Mouse (Mus musculus): Measurements from ENCODE around the gene Adgrl2.

The Adgrl2 gene

DNA sequence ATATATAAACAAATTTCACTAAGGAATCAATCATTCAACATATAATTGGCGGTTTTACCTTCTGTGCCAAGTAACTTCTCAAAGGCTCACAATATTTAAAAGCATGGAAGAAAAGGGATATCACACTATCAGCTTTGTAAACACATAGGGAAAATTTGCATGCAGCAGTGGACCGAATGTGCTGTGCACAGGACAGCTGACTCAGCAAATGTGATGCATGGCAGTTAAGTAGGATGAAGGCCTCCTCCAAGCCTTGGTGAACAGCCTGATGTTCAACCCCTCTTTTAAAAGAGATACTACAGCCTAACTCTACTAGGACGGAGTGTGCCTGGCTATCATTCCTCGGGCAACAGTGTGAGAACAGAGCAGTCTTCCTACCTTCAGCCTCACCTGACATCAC, 105.2 kb downstream of the Adgrl2 start:
- no peak for DNase-seq (ENCODE audit: low spot score)

DNA sequence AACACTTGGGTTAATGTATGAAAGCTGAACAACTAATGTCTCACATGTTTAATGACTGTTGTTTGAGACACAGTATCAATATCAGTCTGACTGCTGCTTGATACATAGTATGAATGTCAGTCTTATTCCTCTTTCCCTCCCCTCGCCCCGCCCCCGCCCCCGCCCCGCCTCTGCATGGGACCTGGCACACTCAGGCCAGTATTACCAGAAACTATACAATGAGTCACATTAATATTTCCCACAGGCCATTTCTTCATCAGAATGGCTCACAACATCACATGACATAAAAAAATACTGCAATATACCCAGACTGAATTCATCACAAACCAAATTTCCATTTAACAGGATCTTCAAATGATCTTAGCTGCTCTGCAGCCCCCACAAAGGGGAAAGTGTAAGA, 108.9 kb downstream of the Adgrl2 start:
- no peak for DNase-seq (ENCODE audit: low spot score)

DNA sequence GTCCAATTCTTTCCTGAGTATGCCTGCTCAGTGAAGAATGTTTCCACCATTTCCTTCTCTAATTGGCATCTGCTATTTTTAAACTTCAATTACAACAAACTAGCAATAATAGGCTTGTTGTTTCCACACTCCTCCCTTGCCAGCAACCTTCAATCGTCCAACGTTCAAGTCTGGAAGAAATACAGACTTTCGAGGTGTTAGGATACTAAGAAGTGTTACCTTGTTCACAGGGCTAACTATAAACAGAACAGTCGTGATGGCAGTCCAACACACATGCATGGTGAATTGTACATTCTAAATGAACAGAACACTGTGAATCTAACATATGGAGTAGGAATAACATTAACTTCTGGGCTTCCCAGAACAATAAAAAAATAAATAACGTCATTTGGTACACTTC, 117.8 kb downstream of the Adgrl2 start:
- no peak for DNase-seq (ENCODE audit: low spot score)

DNA sequence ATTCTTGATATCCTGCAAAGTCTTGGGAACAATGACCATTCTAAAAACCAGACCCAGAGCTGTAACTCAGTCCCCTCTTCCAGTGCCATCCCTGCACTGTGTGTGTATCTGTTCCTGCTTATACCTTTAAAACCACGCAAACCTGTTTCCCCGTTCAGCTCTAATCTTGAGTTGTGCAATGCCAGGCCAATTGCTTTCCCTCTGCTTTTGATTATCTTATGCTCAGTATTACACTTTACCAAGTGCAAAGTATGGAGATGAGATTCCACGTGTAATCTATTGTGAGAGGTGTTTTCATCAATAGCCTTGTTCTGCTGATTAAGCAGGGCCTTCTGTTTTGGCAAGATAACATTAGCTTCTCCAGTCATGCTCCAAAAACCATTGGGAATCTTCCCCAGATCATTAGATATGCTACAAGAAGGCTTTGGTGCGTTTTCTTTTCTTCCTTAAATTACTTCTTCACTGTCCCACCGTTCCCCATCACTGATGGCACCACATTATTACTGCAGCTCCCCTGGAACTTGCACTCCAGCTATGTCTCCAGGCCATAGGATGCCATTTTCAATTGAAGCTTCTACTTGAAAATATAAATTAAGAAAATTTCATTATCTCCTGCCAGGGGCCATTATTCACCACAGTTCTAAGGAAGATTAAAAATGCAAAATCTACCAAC, 118.4 kb downstream of the Adgrl2 start:
- no peak for DNase-seq (ENCODE audit: low spot score)

DNA sequence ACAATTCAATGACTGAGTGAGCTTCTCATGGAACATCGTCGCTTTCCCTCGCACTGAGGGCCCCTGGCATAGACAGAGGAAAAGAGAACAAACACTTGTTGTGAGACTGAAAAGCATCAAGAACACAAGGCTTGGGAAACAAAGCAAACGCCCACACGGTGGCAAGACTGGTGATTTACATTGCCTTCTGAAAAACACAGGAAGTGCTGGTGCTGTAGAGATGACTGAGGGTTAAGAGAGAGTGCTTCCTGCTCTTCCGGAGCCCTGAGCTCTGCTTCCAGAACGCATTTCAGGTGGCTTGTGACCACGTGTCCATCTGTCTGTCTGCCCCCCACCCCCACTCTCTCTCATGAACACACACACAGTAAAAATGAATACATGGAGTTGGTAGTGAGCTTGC, 122.7 kb downstream of the Adgrl2 start:
- no peak for DNase-seq (ENCODE audit: low spot score)

DNA sequence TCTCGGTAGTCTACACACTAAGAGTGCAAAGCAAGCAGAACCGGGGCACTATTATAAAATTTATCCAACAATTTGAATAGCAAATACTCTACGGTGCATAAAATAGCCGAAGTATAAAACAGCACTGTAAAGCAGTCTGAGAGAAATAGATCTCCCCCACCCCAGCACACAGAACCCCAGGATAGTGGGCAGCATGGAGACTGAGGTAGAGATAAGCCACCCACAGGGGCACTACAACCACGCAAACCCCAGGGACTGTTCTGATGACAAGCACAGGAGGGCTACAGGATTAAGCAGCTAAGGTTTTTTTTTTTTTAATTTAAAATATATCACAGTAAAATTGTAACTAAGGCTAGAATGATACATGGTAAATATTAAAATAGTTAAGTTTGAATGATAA, 123.7 kb downstream of the Adgrl2 start:
- no peak for DNase-seq (ENCODE audit: low spot score)

DNA sequence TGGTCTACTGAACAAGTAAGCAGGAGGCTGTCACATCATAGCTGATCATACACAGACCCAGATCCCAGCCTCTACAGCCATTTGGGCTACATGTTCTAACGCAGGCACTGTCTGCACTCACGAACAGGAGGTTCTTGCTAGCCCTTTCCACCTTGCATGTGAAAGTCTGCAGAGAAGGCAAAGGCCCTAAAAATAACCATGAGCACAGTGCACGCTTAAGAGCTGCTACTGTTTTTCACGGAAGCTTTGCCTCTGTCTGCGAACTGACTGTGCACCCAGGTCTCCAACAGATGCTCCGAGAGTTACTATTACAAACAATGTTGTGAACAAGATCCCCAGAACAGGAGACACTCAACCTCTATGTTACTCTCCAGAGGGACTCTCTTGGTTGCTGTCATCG, 124.3 kb downstream of the Adgrl2 start:
- DNase-seq (ENCODE audit: low spot score), result no peak

DNA sequence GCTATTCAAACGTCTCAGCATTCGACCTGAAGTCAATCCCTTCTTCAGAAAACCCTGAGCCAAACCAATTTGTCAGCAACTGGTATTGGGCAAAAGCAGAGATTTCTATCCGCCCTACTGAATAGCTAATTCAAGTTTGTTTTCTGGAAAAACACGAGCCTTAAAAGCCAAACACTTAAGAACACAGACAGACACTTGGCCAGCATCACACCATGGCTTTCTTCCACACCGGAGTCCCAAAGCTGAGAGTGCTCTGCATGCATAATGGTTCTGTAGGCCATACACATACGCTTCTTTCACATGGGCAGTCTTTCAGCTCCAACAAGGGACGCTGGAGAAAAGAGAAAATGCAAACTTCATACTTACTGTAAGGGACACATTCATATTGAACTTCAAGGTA, 125.1 kb downstream of the Adgrl2 start:
- DNase-seq (ENCODE audit: low spot score), result no peak

DNA sequence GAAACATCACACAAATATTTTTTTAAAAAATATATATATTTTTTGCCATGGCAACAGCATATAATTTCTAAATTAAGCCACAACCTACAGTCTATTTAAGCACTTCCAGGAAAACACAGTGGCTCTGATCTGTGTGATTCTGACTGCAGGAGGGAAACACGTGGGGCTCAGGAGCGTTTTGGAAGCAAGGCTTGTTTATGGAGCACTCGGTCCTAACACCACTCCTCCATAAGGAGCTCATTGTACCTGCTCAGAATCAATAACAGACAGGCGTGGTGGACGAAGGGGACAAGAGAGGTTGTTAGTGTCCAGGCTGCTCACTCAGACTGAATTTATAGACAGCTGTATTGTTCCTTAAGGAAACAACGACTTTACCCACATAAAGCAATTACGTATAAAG, 128.5 kb downstream of the Adgrl2 start:
- DNase-seq (ENCODE audit: low spot score), result no peak

DNA sequence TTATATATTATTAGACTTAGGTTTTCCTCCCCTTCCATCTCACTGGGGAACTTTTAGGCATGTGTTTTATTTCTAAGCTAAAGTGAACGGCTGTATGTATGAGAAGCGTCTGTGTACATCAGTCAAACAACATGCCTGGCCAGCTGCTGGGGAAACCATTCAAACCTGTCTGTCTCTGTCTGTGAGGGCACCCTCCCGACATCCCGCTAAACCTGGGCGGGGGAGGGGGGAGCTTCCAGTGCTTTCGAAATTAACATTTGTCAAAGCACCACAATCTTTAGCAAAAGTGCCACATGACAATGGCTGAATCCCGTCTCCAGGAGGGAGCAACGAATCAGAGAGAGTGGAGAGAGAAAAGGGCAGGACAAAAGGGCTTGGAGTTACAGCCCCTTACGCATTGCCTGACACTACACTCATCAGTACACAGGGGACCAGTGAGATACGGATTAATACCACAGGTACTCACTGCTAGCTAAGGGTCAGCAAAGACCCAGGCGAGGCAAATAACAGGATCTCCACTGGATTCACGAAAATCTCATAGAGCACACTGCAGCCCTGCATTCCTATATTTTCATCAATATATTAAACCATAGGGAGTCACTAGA, 135.9 kb downstream of the Adgrl2 start:
- no peak for DNase-seq (ENCODE audit: low spot score)

DNA sequence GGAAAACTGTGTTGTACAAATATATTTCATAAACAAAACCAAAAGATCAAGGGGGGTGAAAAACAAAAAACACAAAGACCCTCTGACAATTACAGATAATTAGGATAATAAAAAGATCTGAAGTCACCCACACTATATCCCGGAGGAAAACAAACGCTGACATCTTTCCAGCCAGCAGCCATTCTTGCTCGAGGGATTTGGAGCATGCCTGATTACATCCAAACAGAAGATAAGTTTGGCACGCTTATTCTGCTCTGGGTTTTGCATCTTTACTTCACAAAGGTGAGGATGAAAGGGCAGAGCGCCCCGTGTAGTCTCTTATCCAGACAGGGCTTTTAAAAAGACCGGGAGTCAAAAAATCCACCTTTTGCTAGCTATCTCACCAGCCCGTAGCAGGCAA, 137.0 kb downstream of the Adgrl2 start:
- no peak for DNase-seq (ENCODE audit: low spot score)

DNA sequence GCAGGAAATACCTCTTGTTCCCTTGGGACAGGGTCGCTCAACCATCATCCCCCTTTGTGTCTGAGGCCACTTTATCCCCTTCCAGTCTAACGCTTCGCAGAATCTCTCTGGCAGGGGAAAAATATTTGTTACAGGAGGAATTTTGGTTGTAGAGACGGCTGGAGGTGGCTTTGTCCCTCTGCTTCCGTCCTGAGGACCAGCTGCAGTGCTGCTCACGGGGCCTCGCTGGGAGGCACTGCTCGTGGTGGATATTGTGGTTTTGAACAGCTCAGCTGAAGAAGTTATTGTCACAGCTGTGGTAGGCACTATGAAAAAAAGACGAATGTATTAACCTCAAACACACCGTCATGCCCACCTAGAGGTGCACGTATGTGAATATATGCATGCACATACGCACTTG, 137.8 kb downstream of the Adgrl2 start:
- DNase-seq (ENCODE audit: low spot score), result peak; percentile 1

DNA sequence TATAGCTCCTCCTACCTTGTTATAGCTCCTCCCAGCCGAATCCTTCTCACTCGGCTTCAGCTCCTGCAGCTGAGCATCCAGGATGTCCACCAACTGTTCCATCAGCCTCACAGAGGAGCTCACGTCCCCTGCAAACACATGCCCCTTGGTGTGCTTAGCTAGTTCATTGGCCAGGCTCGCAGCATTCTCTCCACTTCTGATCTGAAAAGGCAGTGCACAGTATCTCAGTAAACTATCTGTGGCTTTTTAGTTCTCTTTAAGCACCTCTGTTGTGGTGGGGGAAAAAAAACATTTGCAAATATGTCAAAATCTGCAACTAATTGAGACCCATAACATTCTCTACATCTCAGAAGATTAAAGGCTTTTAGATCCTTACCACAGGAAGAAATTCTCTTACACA, 139.5 kb downstream of the Adgrl2 start:
- DNase-seq (ENCODE audit: low spot score), result peak; percentile 3

DNA sequence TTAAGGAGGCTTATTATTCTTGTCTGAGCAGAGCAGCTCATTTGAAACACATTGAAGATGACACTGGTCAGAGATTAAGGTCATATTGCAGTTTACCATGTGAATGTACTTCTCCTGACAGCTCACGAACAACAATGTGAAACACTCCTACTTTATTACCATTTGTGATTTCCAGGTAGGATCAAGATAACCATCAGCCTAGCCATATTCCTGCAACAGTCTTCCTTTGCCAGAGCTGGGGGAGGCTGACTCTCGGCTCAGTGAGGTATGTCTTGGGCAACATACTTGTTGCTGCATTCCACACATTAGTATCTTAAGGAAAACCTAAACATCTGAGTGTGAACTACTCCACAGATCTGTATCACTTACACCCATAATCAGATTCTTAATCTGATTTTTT, 142.0 kb downstream of the Adgrl2 start:
- no peak for DNase-seq (ENCODE audit: low spot score)

DNA sequence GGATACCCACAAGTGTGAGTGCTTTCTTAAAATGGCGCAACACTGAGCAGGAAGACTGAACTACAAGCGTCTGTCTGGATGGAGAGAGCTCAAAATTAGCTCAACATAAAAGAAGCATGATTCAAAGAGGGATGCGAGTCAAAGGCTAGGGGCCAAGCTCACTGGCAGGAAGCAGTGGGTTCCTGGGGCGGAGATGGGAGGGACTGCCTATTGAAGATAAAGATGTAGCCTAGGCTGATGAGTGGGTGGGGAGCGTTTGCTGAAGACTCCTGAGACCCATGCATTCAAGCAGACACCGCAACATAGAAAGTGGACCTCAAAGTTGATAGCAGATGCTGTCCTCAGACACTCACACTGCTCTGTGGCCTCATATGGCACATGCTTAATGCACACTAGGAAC, 146.2 kb downstream of the Adgrl2 start:
- no peak for DNase-seq (ENCODE audit: low spot score)

DNA sequence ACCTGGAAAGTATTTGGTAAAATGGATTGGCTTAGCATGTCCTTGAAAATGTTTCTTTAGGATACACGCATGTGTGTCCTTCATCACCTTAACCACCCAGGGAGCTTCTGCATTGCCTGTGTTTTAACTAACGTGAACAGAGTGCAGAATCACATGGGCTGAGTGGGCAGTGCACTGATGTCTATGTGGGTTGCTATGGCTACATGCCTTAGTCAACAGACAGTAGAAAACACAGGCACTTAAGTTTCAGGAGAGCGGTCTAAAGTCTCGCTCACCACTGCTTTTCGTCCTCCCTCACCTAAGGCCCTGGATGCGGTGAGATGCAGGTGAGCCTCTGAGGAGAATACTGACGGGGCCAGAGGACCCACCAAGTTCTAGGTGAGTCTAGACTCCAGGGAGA, 147.8 kb downstream of the Adgrl2 start:
- no peak for DNase-seq (ENCODE audit: low spot score)

DNA sequence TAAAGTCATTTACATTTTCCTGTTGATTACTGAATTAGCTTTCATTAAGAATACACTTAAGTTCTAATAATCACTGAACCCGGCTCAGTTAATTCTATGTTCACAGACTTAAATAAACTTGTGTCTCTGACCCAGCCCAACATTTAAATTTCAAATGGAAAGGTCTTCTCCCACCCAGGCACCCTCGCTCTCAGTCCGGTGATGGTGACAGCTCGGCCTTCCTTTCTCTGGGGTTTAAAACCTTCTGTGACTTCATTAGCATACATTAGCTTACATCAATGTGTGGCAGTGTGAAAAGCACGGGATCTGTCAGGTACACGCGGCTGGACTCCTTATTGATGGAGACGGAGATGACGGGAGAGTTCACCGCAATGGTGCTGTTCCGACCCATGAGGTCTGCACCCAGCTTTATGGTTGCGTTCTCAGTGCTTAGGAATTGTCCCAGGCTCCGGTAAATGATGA, 151.5 kb downstream of the Adgrl2 start:
- DNase-seq (ENCODE audit: low spot score), result no peak

DNA sequence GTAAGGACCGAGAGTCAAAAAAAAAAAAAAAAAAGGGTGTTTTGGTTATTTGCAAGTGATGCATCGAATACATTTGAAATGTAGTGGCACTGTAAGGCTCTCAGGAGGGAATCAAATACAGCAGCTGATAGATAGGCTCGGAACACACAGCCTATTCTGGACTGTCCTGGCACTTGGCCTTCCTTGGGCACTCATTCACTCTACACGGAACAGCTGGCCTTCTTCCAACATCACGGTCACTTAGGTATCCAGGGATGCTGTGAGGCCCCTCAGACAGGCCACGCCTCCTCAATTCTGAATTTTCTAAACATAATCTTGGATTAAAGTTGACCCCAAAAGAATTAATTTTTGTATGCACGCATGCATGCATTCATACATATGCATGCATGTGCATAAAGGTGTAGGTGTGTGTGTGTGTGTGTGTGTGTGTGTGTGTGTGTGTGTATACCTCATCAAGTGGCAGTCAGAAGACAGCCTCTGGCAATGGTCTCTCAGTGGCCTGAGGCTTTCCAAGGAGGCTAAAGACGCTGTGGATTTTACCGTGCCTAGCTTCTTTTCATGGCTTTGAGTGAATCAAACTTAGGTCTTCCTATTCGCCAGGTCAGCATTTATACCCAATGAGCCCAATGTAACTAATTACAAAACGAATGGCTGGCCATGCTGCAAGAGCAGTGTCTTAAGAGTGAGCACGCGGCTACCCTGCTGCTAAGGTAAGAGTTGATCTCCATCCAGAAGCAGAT, 152.1 kb downstream of the Adgrl2 start:
- no peak for DNase-seq (ENCODE audit: low spot score)

DNA sequence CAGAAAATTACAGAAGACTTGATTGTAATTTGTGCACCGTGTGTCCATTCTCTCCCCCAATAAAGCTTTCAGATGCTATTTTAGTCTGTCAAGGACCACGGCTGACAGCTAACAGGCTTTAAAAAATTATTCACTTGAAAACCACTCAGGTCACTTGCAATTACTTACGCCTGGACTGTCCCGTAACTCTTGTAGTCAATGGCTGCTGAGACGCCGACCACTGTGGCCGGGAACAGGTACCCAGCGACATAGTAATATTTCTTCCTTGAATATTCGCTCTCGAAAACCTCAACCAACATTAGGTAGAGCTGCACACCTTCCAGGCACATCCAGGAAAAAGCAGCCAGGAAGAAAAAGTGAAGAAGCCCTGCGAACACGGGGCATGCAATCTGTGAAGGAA, 155.2 kb downstream of the Adgrl2 start:
- DNase-seq (ENCODE audit: low spot score), result no peak

DNA sequence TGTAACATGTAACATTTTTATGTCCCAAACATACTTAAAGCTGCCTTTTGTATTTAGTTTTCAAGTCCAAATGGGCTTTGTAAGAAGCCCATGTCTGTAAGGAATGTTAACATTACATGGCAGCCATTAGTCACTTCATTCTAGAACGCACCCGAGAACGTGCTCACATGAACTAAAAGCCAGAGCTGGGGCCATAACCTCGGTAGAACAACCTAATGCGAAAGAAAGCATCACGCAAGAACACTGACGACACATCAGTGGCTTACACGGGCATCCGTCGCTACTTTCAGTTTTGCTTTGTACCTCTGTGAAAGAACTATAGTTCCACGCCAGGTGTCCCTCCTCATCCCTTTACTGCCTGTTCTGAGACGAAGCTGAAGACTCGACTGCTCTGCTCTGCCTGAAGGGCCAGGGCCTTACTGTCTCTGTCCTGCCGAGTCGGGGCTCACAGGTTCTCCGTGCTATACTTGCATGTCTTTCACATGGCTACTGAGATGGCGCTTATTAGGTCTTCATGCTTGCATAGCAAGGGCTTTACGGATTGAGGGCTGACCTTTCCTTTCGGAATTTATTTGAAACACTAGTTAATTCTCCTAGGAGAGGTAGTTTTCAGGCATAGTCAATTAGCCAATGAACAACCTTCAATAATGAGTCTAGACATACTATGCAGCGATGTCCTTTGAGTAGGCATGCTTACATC, 157.1 kb downstream of the Adgrl2 start:
- DNase-seq (ENCODE audit: low spot score), result no peak

DNA sequence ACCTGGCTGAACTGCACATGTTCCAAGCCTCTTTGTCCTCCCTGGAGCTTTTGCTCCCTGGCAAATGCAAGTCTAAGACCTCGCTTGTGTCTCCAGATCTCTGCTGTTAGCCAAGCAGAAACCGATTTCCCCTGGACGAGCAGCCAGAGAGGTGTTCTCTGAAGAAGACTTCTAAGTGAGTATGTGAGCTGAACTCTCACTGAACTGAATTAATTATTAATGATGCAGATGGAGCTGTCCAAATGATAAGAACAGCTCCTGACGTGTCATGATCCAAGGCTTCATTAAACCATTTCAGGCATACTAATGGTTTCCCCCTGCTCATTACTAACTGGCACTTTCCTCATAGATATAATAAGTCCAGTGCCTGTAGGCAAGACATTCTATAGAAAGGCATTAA, 158.4 kb downstream of the Adgrl2 start:
- no peak for DNase-seq (ENCODE audit: low spot score)

DNA sequence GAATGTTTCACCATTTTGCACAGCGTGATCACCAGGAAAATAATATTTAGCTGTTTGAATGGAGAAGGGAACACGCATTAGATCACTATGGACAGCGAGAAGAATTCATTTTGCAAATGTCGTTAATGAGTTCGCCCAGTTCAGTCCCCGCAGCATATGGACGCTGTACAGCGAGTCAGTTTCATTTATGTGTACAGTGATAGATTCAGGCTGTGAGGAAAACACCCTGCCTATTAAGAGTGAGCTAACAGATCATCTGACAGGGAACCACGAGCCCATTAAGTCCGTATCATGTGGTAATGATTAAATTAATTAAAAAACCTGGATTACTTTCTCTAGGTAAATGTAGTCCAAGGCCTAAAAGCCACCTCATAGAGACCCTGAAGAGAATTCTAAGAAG, 161.8 kb downstream of the Adgrl2 start:
- DNase-seq (ENCODE audit: low spot score), result no peak

DNA sequence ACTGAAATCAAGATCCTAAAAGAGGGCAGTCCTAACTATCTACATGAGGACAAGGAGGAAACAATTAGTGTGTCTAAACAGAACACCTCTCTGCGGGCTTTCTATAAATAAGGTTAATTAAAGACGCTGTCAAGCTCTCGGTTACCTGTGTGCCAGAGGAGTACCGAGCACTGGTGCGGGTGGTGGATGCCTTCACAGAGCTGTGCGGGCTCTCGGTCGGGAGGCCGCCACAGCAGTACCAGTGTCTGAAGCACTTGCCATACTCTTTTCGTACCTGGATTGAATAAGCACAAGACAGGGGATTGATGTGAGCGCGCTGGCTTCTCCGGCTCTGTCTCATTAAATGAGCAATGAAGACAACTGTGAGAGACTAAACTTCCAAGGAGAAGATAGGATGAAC, 166.8 kb downstream of the Adgrl2 start:
- no peak for DNase-seq (ENCODE audit: low spot score)
